Mouse (Mus musculus): ENCODE measurements at regions not wholly inside any gene's neighbourhood (a gene's known extent, or its start where the extent isn't known, plus 50 kb on each side); places are given as distances from the start of the nearest gene placed in this dataset.

DNA sequence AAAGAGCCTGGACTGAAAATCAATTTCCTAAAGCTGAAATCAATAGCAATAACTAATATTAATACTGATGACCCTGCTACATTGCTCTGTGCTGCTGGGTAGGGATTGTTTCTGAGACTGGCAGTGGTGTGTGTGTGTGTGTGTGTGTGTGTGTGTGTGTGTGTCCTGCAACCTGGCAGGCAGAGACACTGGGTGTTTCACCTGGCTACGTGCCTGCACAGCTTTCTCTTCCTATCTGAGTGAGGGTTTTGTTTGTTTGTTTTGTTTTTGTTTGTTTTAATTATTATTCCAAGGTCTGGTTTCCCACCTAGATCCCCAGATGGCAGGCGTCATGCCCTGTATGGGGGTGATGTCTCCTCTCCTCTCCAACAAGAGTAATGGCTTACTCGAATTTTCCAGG, 54.5 kb upstream of the Rxra start:
- Histone ChIP-seq H3K27ac (ENCODE audit: low read depth, low read length) (no peak overlapping the region), H3K9me3 (ENCODE audit: low read length) (no peaks in the 10 kb centered on the region), H3K36me3 (ENCODE audit: insufficient read depth, low read length) (no peaks in the 10 kb centered on the region), H3K4me1 (ENCODE audit: insufficient read depth, low read length) (no peaks in the 10 kb centered on the region), H3K4me3 (ENCODE audit: low read depth, low read length) (no peak overlapping the region), H3K4me2 (ENCODE audit: low read depth, low read length, poor library complexity, severe bottlenecking) (no peak overlapping the region), H3K27me3 (ENCODE audit: insufficient read depth, low read length) (no peaks in the 10 kb centered on the region; the same call in 1 of the 2 replicates), H3K9ac (replicated peaks; ENCODE audit: low read length, poor library complexity, severe bottlenecking) (no peak overlapping the region)
- DNase-seq (ENCODE audit: low spot score) (no peak), ATAC-seq (ENCODE audit: low FRiP score) (no peak)
- TF ChIP-seq CTCF (IDR thresholded peaks at IDR 0.05), result no peak
- WGBS, result 72% methylated on average over 3 of the region's 3 CpGs

DNA sequence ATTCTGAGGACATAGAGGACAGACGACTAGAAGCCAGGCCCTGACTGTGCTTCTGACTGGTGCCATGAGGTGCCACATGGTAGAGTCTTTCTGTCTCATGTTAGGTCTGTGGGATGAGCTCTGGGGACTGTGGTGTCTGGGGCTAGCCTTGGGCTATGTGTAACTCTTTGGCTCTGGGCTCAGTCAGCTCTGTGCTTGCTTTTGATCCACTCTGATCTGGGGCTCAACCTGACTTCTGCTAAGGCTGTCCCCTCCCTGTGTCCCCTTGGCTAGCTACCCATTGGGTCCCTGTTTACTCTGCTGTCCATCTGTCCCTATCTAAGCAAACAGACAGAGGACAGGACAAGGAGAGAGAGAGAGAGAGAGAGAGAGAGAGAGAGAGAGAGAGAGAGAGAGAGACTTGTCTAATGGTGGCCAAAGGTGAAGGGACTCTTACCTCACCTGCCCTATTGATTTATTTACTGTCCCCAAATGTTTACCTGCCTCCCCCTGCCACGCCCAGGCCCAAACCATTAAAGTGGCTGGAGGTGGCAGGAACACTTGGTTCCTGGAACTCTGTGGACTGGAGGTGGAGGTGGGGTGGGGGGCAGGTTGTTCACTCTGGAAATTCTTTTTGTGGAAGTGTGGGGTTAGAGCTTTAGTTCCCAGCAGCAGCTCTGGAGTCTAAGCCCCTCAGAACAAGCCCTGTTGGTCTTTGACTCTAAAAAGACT, 51.4 kb upstream of the Rxra start:
- H3K4me3 ChIP-seq (ENCODE audit: low read depth, low read length), result no peak overlapping the region
- H3K4me2 ChIP-seq (ENCODE audit: low read depth, low read length, poor library complexity, severe bottlenecking), result no peak overlapping the region
- no peaks in the 10 kb centered on the region for H3K4me1 ChIP-seq (ENCODE audit: insufficient read depth, low read length)
- no peak overlapping the region for H3K9ac ChIP-seq (replicated peaks; ENCODE audit: low read length, poor library complexity, severe bottlenecking)
- H3K36me3 ChIP-seq (ENCODE audit: insufficient read depth, low read length), result no peaks in the 10 kb centered on the region
- TF ChIP-seq CTCF (IDR thresholded peaks at IDR 0.05), result no peak
- no peak for DNase-seq (ENCODE audit: low spot score)
- WGBS, result 80% methylated on average over 2 of the region's 2 CpGs
- no peaks in the 10 kb centered on the region for H3K9me3 ChIP-seq (ENCODE audit: low read length)
- no peak for ATAC-seq (ENCODE audit: low FRiP score)
- no peaks in the 10 kb centered on the region for H3K27me3 ChIP-seq (ENCODE audit: insufficient read depth, low read length)
- H3K27ac ChIP-seq (ENCODE audit: low read depth, low read length), result no peak overlapping the region

All from midbrain, postnatal 0 days (tissue).